Mouse (Mus musculus): Measurements from ENCODE around the gene Nacc1.

Nacc1 gene

GRCm38 (mm10) chr8:84713381-84713780 lies 25.7 kb upstream of the Nacc1 start:
- no peak for DNase-seq

DNA sequence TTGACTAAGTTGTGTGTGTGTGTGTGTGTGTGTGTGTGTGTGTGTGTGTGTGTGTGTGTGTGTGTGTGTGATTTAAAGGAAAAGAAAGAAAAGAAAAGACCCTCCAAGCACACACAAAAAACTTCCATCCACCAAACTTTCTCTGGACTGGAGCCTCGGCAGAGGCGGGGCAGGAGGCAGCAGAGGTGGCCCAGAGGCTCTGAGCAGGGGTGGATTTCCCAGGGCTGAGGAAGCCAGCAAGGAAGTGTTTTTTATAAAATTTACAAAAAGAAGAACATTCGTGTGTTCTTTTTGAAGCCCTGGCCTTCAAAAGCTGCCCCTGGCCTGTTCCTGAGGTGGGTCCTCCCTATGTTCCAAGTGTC lies 25.1 kb upstream of the Nacc1 start:
- no peak for DNase-seq

- no peak for DNase-seq
These were observed 24.5 kb upstream of the Nacc1 start for GRCm38 (mm10) chr8:84711933-84712758.

GRCm38 (mm10) chr8:84711312-84711711 lies 23.6 kb upstream of the Nacc1 start:
- no peak for DNase-seq

DNA sequence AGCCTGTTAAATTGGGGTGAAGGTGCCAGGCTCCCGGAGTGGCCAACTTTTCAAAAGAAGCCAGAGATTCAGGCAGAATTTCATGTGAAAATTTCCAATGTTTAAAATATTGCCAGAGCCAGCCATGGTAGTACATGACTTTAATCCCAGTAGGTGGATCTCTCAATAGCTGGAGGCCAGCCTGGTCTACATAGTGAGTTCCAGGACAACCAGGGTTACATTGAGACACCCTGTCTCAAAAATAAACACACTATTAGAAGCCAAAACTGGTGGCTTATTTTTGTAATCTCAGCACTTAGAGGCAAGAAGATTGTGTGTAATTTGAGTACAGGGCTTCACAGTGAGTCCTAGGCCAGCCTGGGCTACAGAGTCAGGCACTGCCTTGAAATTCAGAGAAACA lies 22.3 kb upstream of the Nacc1 start:
- no peak for DNase-seq

- peak; percentile 87 for DNase-seq
These were observed 21.3 kb upstream of the Nacc1 start for GRCm38 (mm10) chr8:84708774-84709475.

DNA sequence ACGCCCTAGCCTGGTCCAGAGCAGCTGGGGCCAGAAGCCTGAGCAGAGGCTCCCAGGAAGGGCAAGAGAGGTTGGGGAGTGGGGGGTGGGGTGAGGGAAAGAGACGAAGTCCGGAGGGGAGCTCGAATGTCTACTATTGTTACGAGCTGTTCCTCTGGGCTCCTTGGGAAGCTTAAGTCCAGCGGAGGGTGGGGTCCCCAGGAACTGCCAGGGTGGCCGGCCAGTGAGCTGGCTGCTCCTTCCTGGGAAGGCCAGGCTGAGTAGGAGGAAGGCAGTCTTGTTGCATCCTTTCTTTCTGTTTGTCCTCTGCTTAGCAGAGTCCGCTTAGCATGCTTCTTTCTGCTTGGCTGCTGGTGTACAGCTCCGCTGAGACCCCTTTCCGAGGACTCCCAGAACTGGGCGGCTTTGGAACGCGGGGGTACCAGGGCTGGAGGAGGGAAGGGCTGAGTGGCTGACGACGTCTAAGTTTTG lies 20.4 kb upstream of the Nacc1 start:
- no peak for DNase-seq

DNA sequence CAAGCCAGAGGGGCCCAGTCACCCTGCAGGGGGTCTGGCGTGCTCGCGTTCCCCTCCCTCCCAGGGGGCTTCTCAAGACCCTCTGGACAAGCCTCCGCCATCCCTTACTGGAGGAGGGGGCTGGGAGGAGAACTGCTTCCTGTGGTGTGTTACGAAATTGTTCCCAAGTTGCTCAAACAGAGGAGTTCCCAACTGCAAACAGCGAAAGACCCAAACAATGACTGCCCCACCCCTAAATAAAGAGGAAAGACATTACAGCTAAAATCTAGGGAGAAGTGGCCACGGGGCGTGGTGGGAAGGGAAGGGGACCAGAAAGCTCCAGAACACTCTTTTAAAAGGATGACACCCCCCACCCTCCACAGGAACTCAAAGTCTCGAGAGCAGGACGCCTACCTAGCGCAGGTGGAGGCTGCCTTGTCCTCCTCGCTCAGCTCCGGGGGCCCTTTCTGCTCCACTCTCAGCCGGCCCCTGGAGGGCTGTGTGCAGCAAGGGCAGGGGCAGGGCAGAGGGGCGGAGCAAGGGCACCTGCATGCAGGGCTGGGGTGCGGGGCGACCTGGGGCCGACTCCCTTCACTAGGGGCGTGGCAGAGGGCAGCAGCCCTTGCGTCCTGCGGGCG lies 19.7 kb upstream of the Nacc1 start:
- peak; percentile 63 for DNase-seq

- DNase-seq, result peak; percentile 15
These were observed 19.1 kb upstream of the Nacc1 start for GRCm38 (mm10) chr8:84706610-84707266.

DNA sequence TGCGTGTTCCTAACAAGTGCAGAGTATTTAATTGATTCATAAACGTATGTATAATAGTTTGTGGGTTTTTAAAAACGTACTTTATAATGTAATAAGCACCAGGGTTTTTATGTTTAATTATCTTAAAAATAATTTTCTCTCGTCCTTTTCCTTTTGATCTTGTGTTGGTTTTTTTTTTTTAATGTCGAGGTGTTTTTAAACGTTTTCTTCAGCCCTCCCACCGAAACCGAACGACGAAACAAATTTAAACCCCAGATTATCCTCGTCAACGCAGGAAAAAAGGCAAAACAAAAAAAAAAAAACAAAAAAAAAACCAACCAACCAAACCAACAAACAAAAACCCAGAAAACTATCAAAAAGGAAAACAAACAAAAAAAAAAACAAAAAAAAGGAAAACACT lies 18.3 kb upstream of the Nacc1 start:
- DNase-seq, result no peak

GRCm38 (mm10) chr8:84704867-84705831 lies 17.5 kb upstream of the Nacc1 start:
- peak; percentile 31 for DNase-seq

DNA sequence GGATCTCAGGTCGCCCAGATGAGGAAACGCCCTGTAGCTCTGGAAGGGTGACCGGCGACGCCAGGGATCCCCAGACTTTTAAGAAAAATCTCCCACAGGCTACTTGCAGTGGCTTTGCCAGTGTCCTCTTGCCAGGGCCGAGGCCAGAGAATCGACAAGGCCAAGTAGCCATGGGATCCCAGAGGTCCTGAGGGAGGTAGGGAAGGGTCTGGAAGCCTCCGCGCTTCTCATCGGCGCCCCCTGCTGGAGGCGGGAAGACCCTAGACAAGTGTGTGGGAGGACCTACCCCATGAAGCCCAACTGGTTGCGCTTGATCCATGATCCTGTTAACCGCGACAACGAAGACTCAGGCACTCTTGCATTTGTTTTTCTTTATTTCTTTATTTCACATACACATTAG lies 16.7 kb upstream of the Nacc1 start:
- peak; percentile 91 for DNase-seq

GRCm38 (mm10) chr8:84703466-84704249 lies 16.0 kb upstream of the Nacc1 start:
- DNase-seq, result peak; percentile 64

DNA sequence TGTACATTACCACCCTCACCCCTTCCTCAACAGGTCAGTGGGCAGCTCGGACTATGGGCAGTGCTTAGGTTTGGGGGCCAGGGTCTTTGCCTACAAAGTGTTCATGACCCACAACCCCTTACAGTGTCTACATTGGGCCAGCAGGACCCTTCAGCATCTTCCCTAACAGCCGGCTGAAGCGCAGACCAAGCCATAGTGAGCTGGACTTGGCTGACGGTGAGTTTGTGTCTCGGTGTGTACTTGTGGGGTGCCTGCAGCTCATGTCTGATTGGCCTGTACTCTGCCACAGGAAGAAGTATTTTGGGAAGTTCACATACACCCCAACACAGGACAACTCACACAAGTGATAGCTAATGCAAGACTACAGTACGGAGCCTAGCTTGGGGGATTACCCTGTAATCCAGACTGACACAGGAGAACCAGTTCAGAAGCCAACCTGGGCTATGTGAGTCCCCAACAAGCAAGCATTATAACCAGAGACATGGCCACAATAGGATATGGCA lies 15.4 kb upstream of the Nacc1 start:
- no peak for DNase-seq

- peak; percentile 15 for DNase-seq
These were observed 14.9 kb upstream of the Nacc1 start for GRCm38 (mm10) chr8:84702561-84702960.

- DNase-seq, result peak; percentile 59
These were observed 13.6 kb upstream of the Nacc1 start, which contains the start of gene Lyl1 for GRCm38 (mm10) chr8:84700941-84701911. Lyl1 (plus strand) TSS chr8:84701457.

GRCm38 (mm10) chr8:84700526-84700925 lies 12.9 kb upstream of the Nacc1 start:
- peak; percentile 32 for DNase-seq

GRCm38 (mm10) chr8:84699861-84700322 lies 12.2 kb upstream of the Nacc1 start:
- DNase-seq, result peak; percentile 76

DNA sequence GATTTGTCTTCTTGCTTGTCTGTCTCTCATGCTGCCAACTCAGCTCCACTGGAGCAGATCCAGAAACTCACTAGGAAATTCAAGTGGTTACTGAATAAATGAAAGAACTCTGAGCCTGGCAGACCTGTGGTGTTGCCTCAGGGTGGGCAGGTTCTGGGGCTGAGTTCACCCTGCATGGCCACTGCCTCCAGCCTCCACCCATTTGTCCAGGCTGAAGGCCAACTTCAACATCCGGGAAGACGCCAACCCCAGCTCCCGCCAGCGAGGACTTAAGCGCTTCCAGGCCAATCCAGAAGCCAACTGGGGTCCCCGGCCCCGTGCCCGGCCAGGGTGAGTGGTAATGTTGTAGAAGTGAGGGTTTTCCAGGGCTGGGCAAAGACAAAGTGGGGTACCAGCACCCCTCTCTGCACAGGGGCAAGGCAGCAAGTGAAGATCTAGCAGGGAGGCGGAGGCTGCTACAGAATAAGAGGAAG lies 11.3 kb upstream of the Nacc1 start:
- peak; percentile 27 for DNase-seq

Data from thymus, postnatal 14 days (tissue).